Mouse (Mus musculus) spleen, postnatal 4 days (tissue): ENCODE data around the gene Ctss.
"Not testable (repeated sequence)": the region's sequence is repeated elsewhere in the genome, so short reads cannot be mapped to it uniquely, and the experiment has no call there.

Source experiments
- DNase-seq, 2 experiments: peaks; one replicate each; pipeline ENCODE4 v3.0.0; 2022; ENCODE audit warnings: low spot score in 2 of 2

The Ctss gene

DNA sequence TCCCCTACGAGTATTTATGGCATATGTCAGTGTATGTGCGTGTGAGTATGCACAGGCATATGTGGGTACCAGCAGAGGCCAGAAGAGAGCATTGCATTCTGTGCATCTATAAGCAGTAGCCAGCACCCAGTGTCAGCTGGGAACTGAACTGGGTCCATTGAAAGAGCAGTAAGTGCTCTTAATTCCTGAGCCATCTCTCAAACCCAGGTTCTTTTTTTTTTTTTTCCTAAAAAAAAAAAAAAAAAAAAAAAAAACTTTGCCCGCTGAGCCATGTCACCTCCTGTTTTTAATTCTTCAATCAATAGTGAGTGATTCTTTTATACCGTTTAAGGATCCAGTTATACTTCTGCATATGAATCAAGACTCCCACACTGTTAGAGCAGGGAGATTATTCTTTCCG is 6.8 kb downstream of the Ctss start:
- no peak for DNase-seq

DNA sequence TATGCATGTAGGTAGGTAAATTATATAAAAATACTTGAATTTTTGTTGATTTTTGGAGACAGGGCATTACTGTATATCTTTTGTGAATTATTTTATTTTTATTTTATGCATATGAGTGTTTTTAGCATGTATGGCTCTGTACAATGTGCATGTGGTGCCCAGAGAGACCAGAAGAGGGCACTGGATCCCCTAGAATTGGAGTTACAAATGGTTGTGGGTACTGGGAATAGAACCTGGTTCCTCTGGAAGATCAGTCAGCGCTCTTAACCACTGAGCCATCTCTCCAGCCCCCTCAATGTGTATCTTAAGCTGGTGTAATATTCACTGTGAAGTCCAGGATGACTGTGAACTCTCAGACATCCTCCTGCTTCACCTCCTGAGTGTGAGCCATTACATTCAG is 8.3 kb downstream of the Ctss start:
- DNase-seq, result no peak

- DNase-seq, result no peak
Observed at GRCm38 (mm10) chr3:95538936-95539335, 12.3 kb downstream of the Ctss start.

GRCm38 (mm10) chr3:95539837-95540236 is 13.3 kb downstream of the Ctss start:
- no peak for DNase-seq

- DNase-seq, result not testable (repeated sequence)
Observed at GRCm38 (mm10) chr3:95541186-95541585, 14.6 kb downstream of the Ctss start.

GRCm38 (mm10) chr3:95542171-95542570 is 15.6 kb downstream of the Ctss start:
- DNase-seq, result no peak

GRCm38 (mm10) chr3:95542981-95543380 is 16.4 kb downstream of the Ctss start:
- no peak for DNase-seq

DNA sequence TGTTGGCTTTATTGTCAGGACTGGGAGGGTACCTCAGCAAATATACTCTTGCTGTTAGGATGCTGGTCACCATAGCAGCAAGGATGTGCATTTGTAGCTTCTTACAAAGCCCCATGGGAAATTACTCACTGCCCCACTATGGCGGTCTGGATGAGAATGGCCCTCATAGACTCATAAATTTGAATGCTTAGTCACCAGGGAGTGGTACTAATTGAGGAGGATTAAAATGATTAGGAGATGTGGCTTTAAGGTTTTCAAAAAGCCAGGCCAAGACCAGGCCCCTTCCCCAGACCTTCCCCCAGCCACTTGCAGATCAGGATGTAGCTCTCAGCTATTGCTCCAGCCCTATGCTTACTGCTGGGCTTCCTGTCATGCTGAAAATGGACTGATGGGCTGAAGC is 23.6 kb downstream of the Ctss start:
- no peak for DNase-seq

DNA sequence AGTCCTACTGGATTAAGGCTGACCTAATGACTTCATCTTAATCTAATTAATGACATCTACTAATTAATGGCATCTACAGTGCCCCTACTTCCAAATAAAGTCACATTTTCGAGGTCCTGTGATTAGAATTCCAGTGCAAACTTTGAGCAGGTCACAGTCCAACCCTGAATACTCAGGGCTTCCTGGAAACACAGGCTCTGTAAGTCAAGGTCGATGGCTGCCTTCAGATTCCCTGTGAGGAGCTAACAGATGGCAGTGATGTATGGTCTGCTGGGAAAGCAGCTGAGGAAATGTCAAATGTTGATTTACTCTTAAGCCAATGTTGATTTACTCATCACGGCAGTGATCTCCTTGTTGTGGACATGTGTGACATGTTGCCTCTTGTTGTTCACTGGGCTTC is 27.4 kb downstream of the Ctss start:
- no peak for DNase-seq

- no peak for DNase-seq
Observed at GRCm38 (mm10) chr3:95559437-95559836, 32.9 kb downstream of the Ctss start, which contains the start of gene Hormad1. Gene Hormad1, plus strand, starts transcription at chr3:95559677.

GRCm38 (mm10) chr3:95560738-95561137 is 34.2 kb downstream of the Ctss start:
- DNase-seq, result no peak

DNA sequence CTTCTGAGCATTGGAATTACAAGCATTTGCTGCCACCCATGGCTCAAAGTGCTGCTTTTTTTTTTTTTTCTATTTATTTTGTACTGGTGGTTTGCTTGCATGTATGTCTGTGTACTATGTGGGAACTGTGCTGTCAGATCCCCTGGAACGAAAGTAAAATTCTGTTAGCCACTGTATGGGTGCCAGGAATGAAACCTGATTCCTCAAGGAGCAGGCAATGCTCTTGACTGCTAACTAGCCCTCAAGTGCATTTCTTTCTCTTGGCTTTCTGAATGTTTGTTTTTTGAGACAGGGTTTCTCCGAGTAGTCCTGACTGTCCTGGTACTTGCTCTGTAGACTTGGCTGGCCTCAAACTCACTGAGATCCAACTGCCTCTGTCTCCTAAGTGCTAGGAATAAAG is 35.2 kb downstream of the Ctss start:
- no peak for DNase-seq

- DNase-seq, result no peak
Observed at GRCm38 (mm10) chr3:95569585-95569984, 43.0 kb downstream of the Ctss start.

GRCm38 (mm10) chr3:95587754-95588603 is 61.4 kb downstream of the Ctss start:
- no peak for DNase-seq

GRCm38 (mm10) chr3:95588604-95589086 is 62.1 kb downstream of the Ctss start, which contains the start of gene Golph3l:
Gene Golph3l, plus strand, starts transcription at chr3:95588934.
- peak; percentile 91 to 92 for DNase-seq

DNA sequence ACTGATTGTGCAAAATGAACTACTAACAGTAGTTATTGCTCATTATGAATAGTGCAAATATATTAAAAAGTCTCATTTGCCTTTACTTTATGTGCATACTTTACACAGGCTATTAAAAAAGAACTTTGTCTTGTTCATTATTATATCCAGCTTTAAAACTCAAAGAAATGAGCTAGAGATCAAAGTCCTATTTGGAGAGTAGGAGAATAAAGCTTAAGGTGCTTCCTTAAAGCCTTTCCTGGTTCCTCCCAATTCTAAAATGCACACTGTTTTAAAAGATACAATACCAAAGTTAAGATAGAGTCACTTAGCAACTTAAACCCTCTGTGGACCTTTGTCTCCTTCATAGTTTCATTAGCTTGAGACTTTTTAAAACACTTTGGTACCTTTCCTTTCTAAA is 72.1 kb downstream of the Ctss start:
- DNase-seq, result no peak

DNA sequence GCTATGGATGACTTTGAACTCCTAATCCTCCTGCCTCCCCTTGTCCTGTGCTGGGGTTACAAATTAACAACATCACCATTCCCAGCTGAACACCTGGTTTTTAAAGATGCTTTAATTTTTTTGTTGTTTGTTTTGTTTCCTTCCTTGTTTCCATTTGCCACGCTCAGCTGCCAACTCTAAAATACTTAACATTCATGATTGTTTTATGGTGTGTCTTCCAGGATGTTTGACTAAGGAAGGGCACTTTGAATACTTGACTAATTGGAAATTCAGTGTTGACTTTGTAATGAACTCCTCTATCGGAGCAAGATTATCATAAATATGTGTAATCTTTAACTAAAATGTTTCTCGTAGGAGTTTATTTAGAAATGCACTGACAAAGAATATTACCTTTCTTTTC is 74.7 kb downstream of the Ctss start:
- no peak for DNase-seq
